Mouse (Mus musculus): Measurements from ENCODE around the gene Cib4.

Cib4 gene

DNA sequence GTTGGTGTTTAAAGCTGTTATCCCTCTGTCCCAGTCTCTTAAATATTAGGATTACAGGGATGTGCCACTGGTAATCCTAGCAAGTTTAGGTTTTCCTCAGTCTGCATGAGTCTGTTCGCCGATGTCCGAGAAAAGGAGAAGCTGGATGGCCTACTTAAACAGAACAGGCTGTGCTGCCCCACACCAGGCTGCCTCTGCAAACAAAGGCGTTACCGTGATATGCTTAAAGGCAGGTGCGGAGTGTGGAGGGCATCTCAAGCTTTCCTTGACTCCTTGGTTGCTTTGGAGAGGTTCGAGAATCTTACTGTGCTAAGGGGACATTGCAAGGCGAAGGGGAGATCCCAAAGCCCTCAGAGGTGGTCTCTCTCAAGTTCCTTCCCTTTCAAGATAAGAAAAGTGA lies 48.8 kb downstream of the Cib4 start:
- TF ChIP-seq GATA4 (IDR thresholded peaks at IDR 0.05; ENCODE audit: insufficient replicate concordance, low read length): no peak

DNA sequence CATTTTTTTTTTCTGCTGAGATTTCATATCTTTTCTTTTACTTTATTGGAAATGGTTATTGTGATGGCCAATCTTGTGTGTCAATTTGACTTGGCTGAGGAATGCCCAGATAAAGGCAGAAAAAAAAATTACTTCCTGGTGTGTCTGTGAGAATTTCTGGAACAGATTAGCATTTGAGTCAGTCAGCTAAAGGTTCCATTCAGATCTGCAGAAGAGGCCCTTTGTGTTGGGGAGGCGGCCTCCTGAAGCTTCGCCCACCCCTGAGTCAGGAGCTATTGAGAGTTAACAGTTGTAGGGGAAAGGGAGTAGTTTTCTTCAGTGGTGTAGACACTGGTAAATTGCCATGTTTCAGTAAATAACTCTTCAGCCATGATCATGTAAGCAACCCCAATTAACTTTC lies 50.3 kb downstream of the Cib4 start:
- TF ChIP-seq GATA4 (IDR thresholded peaks at IDR 0.05; ENCODE audit: insufficient replicate concordance, low read length): no peak

- no peak for TF ChIP-seq GATA4 (IDR thresholded peaks at IDR 0.05; ENCODE audit: insufficient replicate concordance, low read length)
These were observed 51.0 kb downstream of the Cib4 start for GRCm38 (mm10) chr5:30494606-30495005.

DNA sequence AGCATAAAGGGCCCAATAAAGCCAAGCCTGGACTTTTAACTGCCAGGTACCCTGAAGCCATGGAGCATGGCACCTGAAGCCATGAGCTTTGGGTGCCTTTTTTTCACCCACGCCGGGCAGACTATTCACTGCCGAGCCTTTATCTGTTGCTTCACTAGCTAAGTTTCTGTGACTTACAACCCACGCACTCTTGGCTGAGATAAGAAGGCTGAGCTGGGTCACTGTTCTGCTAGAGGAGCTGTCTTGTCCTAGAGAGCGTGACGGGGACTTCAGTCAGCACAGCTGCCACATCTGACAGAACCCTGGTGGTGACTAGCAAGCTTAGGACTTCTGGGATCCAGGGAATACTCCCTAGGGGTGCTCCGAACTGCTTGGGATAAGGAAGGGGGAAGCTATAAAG lies 51.9 kb downstream of the Cib4 start:
- TF ChIP-seq GATA4 (IDR thresholded peaks at IDR 0.05; ENCODE audit: insufficient replicate concordance, low read length): no peak

- no peak for TF ChIP-seq GATA4 (IDR thresholded peaks at IDR 0.05; ENCODE audit: insufficient replicate concordance, low read length)
These were observed 54.8 kb downstream of the Cib4 start for GRCm38 (mm10) chr5:30490845-30491244.

GRCm38 (mm10) chr5:30490215-30490614 lies 55.4 kb downstream of the Cib4 start:
- TF ChIP-seq GATA4 (IDR thresholded peaks at IDR 0.05; ENCODE audit: insufficient replicate concordance, low read length): no peak

- TF ChIP-seq GATA4 (IDR thresholded peaks at IDR 0.05; ENCODE audit: insufficient replicate concordance, low read length): no peak
These were observed 60.5 kb downstream of the Cib4 start for GRCm38 (mm10) chr5:30485136-30485535.

DNA sequence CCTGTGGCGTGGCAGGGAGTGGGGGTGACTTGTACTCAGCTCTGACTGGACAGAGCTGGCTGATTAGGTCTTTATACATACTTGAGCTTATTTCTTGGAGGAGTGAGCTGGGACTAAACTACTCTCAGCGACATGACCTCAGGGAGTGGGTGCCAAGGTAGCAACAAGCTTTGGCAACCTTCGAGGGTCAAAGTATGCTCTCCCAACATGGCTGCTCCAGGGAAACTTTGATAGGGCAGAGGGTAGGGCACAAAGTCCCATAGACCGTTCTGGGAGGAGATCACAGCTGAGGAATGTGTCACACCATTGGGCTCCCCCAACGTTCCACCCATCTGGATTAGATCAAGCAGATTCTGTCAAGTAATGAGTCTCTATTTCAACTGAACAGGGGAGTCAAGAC lies 61.0 kb downstream of the Cib4 start:
- no peak for TF ChIP-seq GATA4 (IDR thresholded peaks at IDR 0.05; ENCODE audit: insufficient replicate concordance, low read length)

GRCm38 (mm10) chr5:30483533-30483932 lies 62.1 kb downstream of the Cib4 start:
- no peak for TF ChIP-seq GATA4 (IDR thresholded peaks at IDR 0.05; ENCODE audit: insufficient replicate concordance, low read length)

DNA sequence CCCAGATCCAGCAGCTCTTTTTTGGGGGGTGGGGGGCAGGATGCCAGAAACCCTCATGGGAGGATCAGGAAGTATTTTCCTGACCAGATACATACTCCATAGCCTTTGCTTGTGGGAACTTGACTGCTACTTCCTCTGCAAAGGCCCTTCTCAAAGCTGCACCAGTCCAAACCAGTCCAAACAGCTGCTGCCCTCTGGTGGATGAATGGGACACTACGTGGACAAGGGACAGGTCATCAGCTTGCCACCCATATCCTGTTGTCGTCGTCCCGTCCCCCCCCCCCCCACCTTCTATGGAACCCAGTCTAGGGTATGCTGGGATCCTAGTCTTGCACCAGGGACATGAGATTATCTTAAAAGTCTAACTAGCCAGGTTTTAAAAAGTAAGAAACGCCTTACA lies 63.3 kb downstream of the Cib4 start:
- TF ChIP-seq GATA4 (IDR thresholded peaks at IDR 0.05; ENCODE audit: insufficient replicate concordance, low read length): no peak

DNA sequence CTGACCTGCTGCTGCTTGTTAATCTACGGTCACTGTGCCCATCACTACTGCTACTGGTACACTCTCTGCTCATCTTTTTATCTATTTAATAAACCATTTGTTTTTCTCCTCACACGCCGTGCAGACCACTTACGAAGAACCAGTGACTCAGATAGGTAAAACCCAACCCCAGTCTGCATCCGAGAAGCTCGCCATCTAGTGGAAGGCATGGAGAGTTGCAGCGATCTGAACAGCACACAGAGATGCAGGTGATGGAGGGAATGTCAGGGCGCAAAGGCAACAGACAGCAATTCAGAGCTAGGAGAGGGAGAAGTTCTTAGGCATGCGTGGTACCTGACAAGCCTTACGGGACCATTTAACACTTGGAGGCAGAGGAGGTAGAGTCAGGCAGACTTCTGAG lies 69.1 kb downstream of the Cib4 start:
- TF ChIP-seq GATA4 (IDR thresholded peaks at IDR 0.05; ENCODE audit: insufficient replicate concordance, low read length): no peak

- no peak for TF ChIP-seq GATA4 (IDR thresholded peaks at IDR 0.05; ENCODE audit: insufficient replicate concordance, low read length)
These were observed 73.5 kb downstream of the Cib4 start for GRCm38 (mm10) chr5:30472148-30472547.

- no peak for TF ChIP-seq GATA4 (IDR thresholded peaks at IDR 0.05; ENCODE audit: insufficient replicate concordance, low read length)
These were observed 75.2 kb downstream of the Cib4 start for GRCm38 (mm10) chr5:30470454-30470853.

DNA sequence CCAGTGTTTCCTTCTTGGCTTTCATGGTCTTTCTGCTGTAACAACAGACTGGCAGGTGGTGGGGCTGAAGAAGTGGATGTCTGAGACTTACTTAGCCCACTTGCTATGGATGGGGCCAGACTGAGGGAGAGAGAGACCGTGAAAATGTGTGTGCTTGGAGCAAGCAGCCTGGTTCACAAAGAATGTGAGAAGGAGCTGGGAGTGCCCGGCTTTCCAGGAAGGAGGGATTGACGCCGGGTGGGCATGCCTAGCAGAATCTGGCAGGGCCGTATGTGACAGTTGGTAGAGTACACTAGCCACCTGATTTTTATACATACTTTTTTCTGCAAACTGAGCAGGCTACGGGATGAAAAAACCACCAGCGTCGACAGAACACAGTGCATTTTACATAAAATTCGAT lies 79.3 kb downstream of the Cib4 start:
- TF ChIP-seq GATA4 (IDR thresholded peaks at IDR 0.05; ENCODE audit: insufficient replicate concordance, low read length): no peak

DNA sequence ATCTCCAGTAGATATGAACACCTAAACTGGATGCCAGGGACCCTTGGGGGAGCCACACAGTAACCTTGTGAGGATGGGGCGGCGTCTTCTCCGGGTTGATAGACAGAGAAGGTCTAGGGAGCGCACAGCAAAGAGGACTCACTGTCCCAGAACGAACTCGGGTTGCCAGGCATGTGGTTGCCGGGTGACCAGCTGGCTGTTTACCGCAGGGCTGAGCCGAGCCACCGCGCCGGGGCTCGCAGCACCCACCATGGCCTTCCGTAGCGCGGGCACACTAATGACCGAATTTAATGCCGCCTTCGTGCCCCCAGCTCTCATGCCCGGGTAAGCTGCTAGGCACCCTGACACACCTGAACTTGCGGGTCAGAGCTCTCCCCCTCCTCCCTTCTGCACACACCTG lies 79.8 kb downstream of the Cib4 start, which contains the start of gene 1700001C02Rik:
Gene 1700001C02Rik (plus strand): TSS at position 187 of the 400 bp plus-strand sequence.
- TF ChIP-seq GATA4 (IDR thresholded peaks at IDR 0.05; ENCODE audit: insufficient replicate concordance, low read length): no peak

DNA sequence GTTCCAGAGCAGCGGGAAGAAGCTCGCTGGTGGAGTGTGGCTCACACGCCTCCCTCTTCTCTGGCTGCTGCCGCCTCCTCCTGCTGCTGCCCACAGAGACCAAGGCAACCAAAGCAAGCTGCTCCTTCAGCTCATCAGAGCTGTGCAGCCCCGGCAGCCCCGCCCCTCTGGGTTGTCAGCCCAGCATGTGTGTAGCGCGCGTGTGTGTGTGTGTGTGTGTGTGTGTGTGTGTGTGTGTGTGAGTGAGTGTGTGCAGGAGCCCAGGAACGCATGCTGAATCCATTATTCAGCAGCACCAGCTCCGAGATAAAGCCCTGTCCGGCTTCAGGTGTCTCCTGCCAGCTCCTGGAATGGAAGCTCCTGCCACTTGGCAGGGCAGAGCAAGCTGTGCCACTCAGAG lies 83.8 kb downstream of the Cib4 start, which contains the start of gene Otof:
Gene Otof (minus strand): TSS at position 112 of the 400 bp plus-strand sequence.
- no peak for TF ChIP-seq GATA4 (IDR thresholded peaks at IDR 0.05; ENCODE audit: insufficient replicate concordance, low read length)

- no peak for TF ChIP-seq GATA4 (IDR thresholded peaks at IDR 0.05; ENCODE audit: insufficient replicate concordance, low read length)
These were observed 85.5 kb downstream of the Cib4 start for GRCm38 (mm10) chr5:30460155-30460554.

- no peak for TF ChIP-seq GATA4 (IDR thresholded peaks at IDR 0.05; ENCODE audit: insufficient replicate concordance, low read length)
These were observed 89.6 kb downstream of the Cib4 start for GRCm38 (mm10) chr5:30456056-30456455.

All from liver, adult (tissue).